ENCODE assay signal across 19 mouse cellular contexts in the genomic region with DNA sequence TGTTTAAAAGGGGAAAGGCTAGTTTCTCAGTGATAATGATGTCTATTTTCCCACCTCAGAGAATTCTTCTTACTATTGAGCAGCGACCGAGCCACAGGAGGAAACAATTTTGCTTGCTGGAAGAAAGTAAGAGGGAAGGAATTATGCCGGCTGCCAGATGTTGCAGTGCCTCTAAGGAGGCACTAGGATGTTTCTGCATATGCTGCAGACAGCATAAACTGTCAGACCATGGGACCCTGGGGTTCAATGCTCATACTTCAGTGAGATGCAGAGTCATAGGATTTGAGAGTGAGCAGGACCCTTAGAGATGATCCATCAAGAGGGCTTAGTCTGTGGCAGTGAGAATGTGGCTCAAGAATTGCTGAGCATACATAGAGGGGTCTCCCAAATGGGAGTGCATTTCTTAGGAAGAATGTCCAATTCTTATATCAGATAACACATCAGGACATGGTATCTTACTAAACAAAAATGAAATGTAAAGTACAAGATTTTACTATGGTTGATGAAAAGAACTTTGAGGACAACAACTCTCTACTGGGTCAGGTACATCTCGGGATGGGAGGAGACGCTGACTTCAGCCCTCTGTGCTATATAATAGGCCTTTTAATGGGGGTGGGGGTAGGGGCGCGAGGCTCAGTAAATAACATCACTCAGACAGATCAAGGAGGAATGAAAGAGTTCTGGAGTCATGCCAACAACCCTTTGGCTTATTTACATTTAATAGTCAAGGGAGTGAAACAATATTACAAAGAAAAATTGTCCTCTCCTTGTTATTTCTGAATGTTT.
DNase-seq lines count a peak whose midpoint lies in the region; ATAC-seq lines count a peak whose summit lies in the region.
"Had no signal": no experiment of that assay in that cellular context is flagged by ENCODE, and none has a peak within 500 bp of the region (broad histone marks: within the 10 kb centered on the region; RNA-seq: fewer than 3 reads in every experiment).

No protein-coding gene starts in this region.

- H3K27me3 ChIP-seq in hindbrain, embryonic 15.5 days, result no peaks in the 10 kb centered on the region
- H3K27me3 ChIP-seq in hindbrain, embryonic 10.5 days (ENCODE audit: insufficient read depth, poor library complexity, severe bottlenecking), result no peaks in the 10 kb centered on the region
- no peaks in the 10 kb centered on the region for H3K27me3 ChIP-seq in midbrain, embryonic 13.5 days
- no peaks in the 10 kb centered on the region for H3K27me3 ChIP-seq in midbrain, embryonic 10.5 days (ENCODE audit: low read depth, poor library complexity, severe bottlenecking)
- no peaks in the 10 kb centered on the region for H3K27me3 ChIP-seq in embryonic facial prominence, embryonic 11.5 days (ENCODE audit: control insufficient read depth, insufficient read depth, low read length)
- H3K27me3 ChIP-seq in neural tube, embryonic 14.5 days (ENCODE audit: control insufficient read depth, insufficient read depth, low read length), result no peaks in the 10 kb centered on the region
- H3K27me3 ChIP-seq: liver, embryonic 12.5 days; Patski; stomach, embryonic 15.5 days had no signal

- H3K36me3 ChIP-seq in hindbrain, embryonic 15.5 days, result no peaks in the 10 kb centered on the region
- no peaks in the 10 kb centered on the region for H3K36me3 ChIP-seq in hindbrain, embryonic 10.5 days
- H3K36me3 ChIP-seq in midbrain, embryonic 13.5 days, result peaks cover 7% of the 10 kb centered on the region; the same call in 1 of the 2 replicates
- H3K36me3 ChIP-seq in midbrain, embryonic 10.5 days, result no peaks in the 10 kb centered on the region; the same call in 1 of the 2 replicates
- no peaks in the 10 kb centered on the region for H3K36me3 ChIP-seq in embryonic facial prominence, embryonic 11.5 days (replicated peaks; ENCODE audit: control insufficient read depth, insufficient read depth, low read depth, low read length)
- no peaks in the 10 kb centered on the region for H3K36me3 ChIP-seq in neural tube, embryonic 14.5 days (ENCODE audit: control insufficient read depth, insufficient read depth, low read length)
- H3K36me3 ChIP-seq: liver, embryonic 12.5 days; stomach, embryonic 15.5 days had no signal

- H3K4me2 ChIP-seq in hindbrain, embryonic 15.5 days, result no peak overlapping the region
- H3K4me2 ChIP-seq in midbrain, embryonic 13.5 days (replicated peaks), result no peak overlapping the region
- H3K4me2 ChIP-seq in embryonic facial prominence, embryonic 11.5 days (ENCODE audit: low read depth, low read length), result no peak overlapping the region
- no peak overlapping the region for H3K4me2 ChIP-seq in neural tube, embryonic 14.5 days (ENCODE audit: low read depth, low read length)
- H3K4me2 ChIP-seq: liver, embryonic 12.5 days; stomach, embryonic 15.5 days had no signal

- DNase-seq in hindbrain, embryonic 10.5 days (ENCODE audit: low spot score), result no peak
- no peak for DNase-seq in midbrain, embryonic 10.5 days (ENCODE audit: low spot score)
- peak; percentile 63 for DNase-seq in embryonic facial prominence, embryonic 11.5 days (ENCODE audit: low spot score)
- DNase-seq in kidney, postnatal 14 days, result no peak
- DNase-seq: adrenal gland, adult 8-10 months; cerebellum, adult 9-11 months; heart, postnatal 10 days; kidney, adult 8-10 months; kidney, postnatal 25 days; right cerebral cortex, postnatal 25 days; thymus, adult 18-20 months; thymus, postnatal 4 days had no signal

- no peaks in the 10 kb centered on the region for H3K9me3 ChIP-seq in hindbrain, embryonic 15.5 days
- no peaks in the 10 kb centered on the region for H3K9me3 ChIP-seq in hindbrain, embryonic 10.5 days
- H3K9me3 ChIP-seq in midbrain, embryonic 13.5 days, result no peaks in the 10 kb centered on the region
- no peaks in the 10 kb centered on the region for H3K9me3 ChIP-seq in midbrain, embryonic 10.5 days (replicated peaks)
- H3K9me3 ChIP-seq in embryonic facial prominence, embryonic 11.5 days (replicated peaks; ENCODE audit: control insufficient read depth, low read length), result no peaks in the 10 kb centered on the region
- no peaks in the 10 kb centered on the region for H3K9me3 ChIP-seq in neural tube, embryonic 14.5 days (ENCODE audit: control insufficient read depth, low read length)
- H3K9me3 ChIP-seq: liver, embryonic 12.5 days; stomach, embryonic 15.5 days had no signal

- peak; percentile 59; the same call in 1 of the 2 replicates for ATAC-seq in hindbrain, embryonic 15.5 days (ENCODE audit: low FRiP score, low read depth)
- ATAC-seq in midbrain, embryonic 13.5 days, result no peak
- ATAC-seq in embryonic facial prominence, embryonic 11.5 days (replicated peaks; ENCODE audit: insufficient number of reproducible peaks, low FRiP score, low TSS enrichment, low read depth), result 0 out of 2 replicates have a peak, but pooled peaks have one; percentile 59
- peak; percentile 68; the same call in 1 of the 2 replicates for ATAC-seq in neural tube, embryonic 14.5 days (ENCODE audit: low read depth)
- ATAC-seq: liver, embryonic 12.5 days; Patski had no signal

- no peak overlapping the region for H3K27ac ChIP-seq in hindbrain, embryonic 15.5 days (replicated peaks)
- H3K27ac ChIP-seq in hindbrain, embryonic 10.5 days, result no peak overlapping the region
- H3K27ac ChIP-seq in midbrain, embryonic 13.5 days, result 0 out of 2 replicates have a peak overlapping the region, but pooled peaks have one; percentile 15
- no peak overlapping the region for H3K27ac ChIP-seq in midbrain, embryonic 10.5 days (replicated peaks)
- no peak overlapping the region for H3K27ac ChIP-seq in embryonic facial prominence, embryonic 11.5 days (replicated peaks; ENCODE audit: low read depth, low read length)
- no peak overlapping the region for H3K27ac ChIP-seq in neural tube, embryonic 14.5 days (ENCODE audit: low read depth, low read length)
- H3K27ac ChIP-seq: liver, embryonic 12.5 days; macrophage; stomach, embryonic 15.5 days had no signal

- H3K4me1 ChIP-seq in hindbrain, embryonic 15.5 days (replicated peaks), result peaks cover 9% of the 10 kb centered on the region; the same call in 1 of the 2 replicates
- peaks cover 14% of the 10 kb centered on the region for H3K4me1 ChIP-seq in hindbrain, embryonic 10.5 days (replicated peaks)
- peaks cover 17% of the 10 kb centered on the region for H3K4me1 ChIP-seq in midbrain, embryonic 13.5 days (replicated peaks)
- H3K4me1 ChIP-seq in midbrain, embryonic 10.5 days, result peaks cover 19% of the 10 kb centered on the region
- no peaks in the 10 kb centered on the region for H3K4me1 ChIP-seq in embryonic facial prominence, embryonic 11.5 days (ENCODE audit: control insufficient read depth, insufficient read depth, low read length)
- no peaks in the 10 kb centered on the region for H3K4me1 ChIP-seq in neural tube, embryonic 14.5 days (ENCODE audit: control insufficient read depth, insufficient read depth, low read length)
- H3K4me1 ChIP-seq: liver, embryonic 12.5 days; stomach, embryonic 15.5 days had no signal

- 45% methylated on average over 7 of the region's 7 CpGs for WGBS in hindbrain, embryonic 15.5 days
- WGBS in hindbrain, embryonic 10.5 days, result 72% methylated on average over 7 of the region's 7 CpGs
- WGBS in midbrain, embryonic 13.5 days, result 66% methylated on average over 7 of the region's 7 CpGs
- 79% methylated on average over 7 of the region's 7 CpGs for WGBS in midbrain, embryonic 10.5 days
- 48% methylated on average over 7 of the region's 7 CpGs for WGBS in embryonic facial prominence, embryonic 11.5 days
- WGBS in neural tube, embryonic 14.5 days, result 44% methylated on average over 7 of the region's 7 CpGs

- H3K9ac ChIP-seq in hindbrain, embryonic 15.5 days, result no peak overlapping the region
- no peak overlapping the region for H3K9ac ChIP-seq in midbrain, embryonic 13.5 days (replicated peaks)
- H3K9ac ChIP-seq in embryonic facial prominence, embryonic 11.5 days (replicated peaks; ENCODE audit: low read length), result no peak overlapping the region
- H3K9ac ChIP-seq in neural tube, embryonic 14.5 days (replicated peaks; ENCODE audit: low read depth, low read length), result no peak overlapping the region
- H3K9ac ChIP-seq: liver, embryonic 12.5 days; stomach, embryonic 15.5 days had no signal

- no peak overlapping the region for H3K4me3 ChIP-seq in hindbrain, embryonic 15.5 days
- H3K4me3 ChIP-seq in hindbrain, embryonic 10.5 days, result no peak overlapping the region
- H3K4me3 ChIP-seq in midbrain, embryonic 13.5 days (replicated peaks), result no peak overlapping the region
- H3K4me3 ChIP-seq in midbrain, embryonic 10.5 days, result no peak overlapping the region
- H3K4me3 ChIP-seq in embryonic facial prominence, embryonic 11.5 days (ENCODE audit: low read depth, low read length), result no peak overlapping the region
- no peak overlapping the region for H3K4me3 ChIP-seq in neural tube, embryonic 14.5 days (ENCODE audit: low read depth, low read length)
- H3K4me3 ChIP-seq: liver, embryonic 12.5 days; stomach, embryonic 15.5 days had no signal
